Mouse (Mus musculus) kidney, postnatal 10 days (tissue): ENCODE results near the gene Prkg1.
A peak's percentile ranks its signal among the peaks of the same experiment; 100 is the strongest.
"Not testable (repeated sequence)": the region's sequence is repeated elsewhere in the genome, so short reads cannot be mapped to it uniquely, and the experiment has no call there.

Source experiments
- DNase-seq: peaks from one replicate; pipeline ENCODE4 v3.0.0; 2021; ENCODE audit warnings: mixed read lengths

Prkg1 gene

DNA sequence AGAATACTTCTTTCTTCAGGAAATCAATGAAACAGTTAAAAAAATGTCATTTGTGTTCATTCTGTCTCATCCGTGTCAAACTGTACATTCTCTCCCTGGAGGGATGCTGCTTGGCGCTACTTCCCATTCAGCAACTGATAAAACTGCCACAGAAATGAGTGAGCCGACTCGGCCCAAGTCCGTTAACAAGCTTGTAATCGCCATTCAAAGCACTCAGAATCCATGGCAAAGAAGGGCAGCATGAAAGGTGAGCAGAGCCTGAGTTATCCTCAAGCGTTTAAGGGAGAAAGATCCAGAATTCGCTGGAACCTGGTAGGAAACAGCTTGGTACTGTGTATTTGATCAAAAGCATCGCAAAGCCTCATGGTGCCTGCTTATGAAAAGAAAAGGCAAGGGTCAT is 339.6 kb downstream of the Prkg1 start:
- DNase-seq: no peak

DNA sequence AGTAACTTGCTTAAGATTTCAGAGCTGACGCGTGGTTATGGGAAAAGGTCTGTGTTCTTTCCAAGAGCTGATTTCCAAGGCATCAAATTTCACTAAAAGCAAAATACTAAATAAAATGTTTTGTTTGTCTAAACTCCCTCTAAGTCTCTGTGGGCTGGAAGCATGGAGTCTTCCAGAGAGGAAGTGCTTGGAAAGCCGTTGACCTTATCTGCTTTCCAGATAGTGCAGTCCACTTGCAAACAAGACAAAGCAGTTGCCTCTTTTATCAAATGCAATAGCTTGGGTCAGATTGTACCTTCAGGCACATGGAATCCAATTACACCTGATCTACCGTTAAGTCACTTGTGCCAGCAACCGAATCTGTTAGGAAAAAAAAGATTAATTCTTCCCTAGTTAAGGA is 340.5 kb downstream of the Prkg1 start:
- peak; percentile 9 for DNase-seq

DNA sequence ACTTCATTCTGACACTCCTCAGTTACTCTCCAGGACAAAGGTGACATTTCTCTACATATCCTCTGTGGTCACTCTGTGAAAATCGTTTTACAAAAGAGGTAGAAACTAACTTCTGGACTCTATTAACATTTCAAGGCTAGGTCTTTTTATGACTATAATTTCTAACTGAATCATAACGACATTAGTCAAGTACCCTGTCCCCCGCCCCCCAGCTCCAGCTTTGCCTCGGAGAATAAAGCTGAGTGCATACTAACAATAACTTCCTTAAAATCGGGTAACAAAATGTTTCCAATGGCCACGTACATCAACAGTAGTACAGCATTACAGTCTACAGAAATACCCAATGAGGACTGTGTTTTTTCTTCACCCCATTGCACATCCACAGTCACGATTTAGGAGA is 351.3 kb downstream of the Prkg1 start:
- no peak for DNase-seq

DNA sequence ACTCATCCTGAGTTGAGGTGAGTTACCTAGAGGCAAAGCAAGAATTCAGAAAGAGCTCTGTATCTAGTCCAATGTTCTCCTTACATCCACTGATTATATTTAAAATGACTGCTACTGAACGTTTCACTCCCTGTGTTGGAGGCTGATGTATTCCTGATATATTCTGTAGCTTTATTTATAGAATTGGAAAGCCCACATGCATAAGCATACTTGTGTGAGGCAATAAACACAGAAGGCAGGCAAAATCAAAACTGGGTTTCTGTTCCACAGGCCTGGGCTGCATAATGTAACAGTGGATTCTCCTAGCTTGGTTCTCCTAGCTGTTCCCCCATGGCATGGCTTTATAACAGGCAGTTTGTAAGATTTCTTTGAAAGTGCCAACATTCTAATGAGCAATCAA is 368.7 kb downstream of the Prkg1 start:
- no peak for DNase-seq

DNA sequence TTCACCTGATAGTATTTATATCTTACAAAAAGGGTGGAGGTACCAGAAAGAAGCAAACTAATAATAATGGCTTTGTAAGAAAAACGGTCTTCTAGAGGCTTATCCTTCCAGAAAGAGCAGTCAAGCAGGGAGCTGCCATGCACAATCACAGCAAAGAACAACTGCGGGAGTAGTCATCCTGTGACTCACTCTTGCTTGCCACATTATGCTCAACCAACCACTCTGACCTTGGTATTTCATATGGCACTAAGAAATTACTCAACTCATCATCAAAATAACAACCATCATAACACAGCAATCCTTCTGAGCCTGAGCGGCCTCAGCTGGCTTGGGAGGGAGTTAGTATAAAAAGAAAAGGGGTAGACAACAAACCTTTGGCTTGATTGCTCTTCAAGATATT is 379.5 kb downstream of the Prkg1 start:
- DNase-seq: no peak

DNA sequence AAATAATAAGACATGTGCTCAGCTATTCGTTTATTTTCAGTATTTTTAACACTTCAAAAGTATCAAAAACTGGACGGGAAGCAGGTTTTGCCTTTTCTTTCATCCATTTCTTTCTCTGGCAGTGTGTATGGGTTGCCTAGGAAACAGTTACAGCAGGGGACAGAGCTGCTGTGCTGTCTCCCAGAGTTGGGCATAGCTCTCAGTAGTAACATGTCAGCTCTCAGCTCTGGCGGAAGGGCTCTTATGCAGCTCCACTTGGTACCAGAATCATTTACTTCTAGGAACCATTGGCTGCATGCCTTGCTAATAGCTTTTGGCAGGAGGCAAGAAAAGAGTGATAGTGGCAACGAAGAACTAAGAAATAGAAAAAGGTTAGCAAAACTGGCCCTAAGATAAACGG is 381.0 kb downstream of the Prkg1 start:
- DNase-seq: no peak

DNA sequence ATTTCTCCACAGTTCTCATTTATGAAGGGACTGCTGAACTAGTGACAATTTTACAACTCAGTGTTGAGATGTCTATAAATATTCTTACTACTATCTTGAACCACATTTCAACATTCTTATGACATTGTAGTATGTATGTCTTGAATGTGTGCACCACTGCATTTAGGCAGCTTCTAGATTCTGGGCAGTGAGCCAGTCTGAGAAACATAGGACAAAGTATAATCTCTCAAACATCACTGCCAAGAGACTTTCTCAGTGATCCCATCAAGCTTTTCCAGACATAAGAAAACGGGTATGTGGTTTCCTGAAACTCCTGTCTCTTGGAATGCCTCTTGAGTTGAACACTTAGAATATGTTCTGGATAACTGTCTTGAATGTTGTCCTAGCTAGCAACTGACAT is 394.7 kb downstream of the Prkg1 start:
- DNase-seq: no peak

DNA sequence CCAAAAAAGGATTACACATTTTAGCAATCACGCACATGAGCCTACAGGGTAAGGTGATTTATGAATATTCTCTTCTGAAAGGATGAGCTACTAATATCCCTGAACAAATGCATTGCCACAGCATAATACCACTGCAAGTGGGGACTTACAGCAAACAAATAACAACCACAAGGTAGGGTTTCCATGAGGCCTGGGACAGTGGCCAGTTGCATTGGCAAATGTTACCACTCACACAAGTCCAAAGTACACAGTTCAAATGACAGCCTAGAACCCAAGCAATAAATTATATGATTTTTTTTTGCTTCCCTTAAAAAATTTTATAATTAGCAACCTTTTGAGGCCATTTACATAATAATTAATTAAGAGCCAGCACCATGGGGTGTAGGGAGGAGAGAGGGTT is 395.7 kb downstream of the Prkg1 start:
- DNase-seq: no peak

DNA sequence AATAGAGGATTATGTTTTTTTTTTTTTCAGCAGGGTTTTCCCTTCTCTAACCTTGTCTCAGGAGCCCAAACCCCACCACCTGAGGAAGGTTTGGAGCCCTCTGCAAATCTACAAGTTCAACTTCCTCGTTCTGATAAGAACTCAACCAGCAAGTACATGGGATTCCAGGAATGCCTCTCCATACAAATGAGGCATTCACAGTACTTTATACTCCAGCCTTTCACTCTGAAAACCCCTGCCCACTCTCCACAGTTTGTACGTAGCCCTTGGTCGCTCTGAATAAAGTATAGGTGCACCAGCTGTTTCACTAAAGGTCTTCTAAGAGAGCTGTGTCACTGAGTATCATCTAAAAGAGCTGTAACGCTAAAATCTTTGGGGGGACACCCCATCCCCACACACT is 402.8 kb downstream of the Prkg1 start:
- DNase-seq: no peak

DNA sequence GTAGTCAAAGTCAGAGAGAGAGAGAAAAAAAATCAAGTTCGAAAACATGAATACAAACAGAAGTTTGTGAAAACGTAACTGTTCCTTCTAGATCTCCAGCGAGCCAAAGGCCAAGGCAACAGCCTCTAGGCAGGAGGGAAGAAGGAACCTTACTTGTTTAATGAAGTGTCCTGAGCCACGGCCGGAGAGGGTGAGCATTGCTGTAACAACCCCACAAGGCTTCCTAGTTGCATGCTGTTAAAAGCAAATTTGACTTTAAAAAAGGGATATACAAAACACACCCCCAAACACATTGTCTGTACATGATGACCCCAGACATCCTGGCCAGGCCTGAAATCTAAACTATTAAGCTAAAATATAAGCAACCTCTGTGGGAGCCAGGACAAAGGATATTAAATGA is 403.3 kb downstream of the Prkg1 start:
- DNase-seq: no peak

DNA sequence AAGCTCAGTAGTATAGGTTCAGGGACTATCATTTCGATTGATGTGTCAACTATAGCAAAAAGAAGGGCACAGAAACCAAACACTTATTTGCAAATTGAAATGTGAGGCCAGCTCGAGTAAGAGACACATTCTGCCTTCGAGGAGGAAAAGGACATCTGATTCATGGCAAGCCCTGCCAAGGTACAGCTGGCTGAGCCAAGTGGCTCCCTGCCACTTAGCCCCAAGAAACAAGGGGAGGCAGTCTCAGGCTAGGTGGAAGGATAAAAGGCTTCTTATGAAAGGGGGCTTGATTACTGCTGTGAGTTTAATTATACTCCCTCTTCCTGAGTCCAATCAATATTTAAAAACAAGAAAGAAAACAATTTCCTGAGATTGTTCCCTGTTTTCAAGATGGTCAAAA is 403.7 kb downstream of the Prkg1 start:
- no peak for DNase-seq

DNA sequence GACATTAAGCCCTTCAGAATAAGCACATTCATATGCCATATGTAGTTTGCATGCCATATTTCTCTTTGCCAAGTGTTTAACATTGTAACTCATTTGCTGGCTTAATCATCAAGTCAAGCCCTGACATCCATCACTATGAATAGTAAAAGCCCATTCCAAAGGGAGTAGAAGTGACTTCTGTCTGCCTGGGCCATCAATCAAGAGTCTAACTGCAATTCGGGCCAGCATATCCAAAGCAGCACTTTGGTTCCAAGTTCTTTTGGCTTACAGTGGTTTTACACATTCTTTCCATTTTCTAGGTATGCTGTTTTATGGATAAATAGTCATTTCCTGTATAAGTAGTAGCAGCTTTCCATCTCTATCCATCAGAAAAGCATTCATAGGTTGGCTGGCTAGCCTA is 409.9 kb downstream of the Prkg1 start:
- no peak for DNase-seq

DNA sequence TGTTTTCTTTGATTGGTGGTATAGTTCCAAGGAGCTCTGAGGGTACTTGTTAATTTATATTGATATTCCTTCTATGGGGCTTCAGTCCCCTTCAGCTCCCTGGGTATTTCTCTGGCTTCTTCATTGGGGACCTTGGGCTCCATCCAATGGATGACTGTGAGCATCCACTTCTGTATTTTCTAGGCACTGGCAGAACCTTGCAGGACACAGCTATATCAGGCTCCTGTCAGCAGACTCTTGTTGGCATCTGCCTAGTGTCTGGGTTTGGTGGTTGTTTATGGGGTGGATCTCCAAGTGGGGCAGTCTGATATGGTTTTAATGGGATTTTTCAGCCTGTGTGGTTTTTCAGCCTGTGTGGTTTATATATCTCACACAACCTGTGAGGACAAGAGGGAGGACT is 412.0 kb downstream of the Prkg1 start:
- not testable (repeated sequence) for DNase-seq

DNA sequence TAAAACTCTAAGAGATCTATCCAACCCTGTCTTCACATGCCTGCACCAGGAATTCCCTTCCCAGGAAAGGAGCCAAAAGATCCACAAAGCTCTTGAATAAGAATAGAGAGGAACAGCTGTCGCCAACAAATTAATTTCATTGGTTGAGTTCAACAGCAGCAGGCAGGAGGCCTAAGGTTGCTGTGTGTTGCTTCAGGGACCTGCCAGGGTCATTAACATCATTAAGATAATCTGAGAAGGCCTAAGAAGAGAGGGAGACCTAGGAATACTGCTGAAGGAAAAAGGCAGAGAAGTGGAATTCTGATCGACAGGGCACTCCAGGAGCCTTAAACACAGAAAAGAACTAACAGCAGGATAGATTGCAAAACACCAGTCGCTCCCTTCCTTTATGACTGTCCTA is 413.0 kb downstream of the Prkg1 start:
- DNase-seq: no peak

DNA sequence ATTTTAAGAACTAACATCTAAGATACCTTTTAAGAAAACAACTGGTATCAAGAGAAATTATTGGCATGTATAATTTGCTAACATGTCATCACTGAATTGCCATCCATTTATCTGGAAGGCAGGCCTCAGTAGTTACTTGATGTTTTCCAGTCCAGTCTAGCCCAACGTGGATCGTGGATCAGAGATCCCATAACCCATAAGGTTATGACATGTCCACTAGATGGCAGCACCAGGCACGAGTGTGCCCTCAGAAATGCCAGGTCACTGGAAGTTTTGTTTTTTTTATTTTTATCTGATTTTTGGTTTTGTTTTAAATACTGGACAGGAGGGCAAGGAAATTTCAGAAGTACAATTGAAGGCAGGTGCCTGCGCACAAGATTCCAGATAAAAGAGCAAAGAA is 422.7 kb downstream of the Prkg1 start:
- DNase-seq: peak; percentile 78

DNA sequence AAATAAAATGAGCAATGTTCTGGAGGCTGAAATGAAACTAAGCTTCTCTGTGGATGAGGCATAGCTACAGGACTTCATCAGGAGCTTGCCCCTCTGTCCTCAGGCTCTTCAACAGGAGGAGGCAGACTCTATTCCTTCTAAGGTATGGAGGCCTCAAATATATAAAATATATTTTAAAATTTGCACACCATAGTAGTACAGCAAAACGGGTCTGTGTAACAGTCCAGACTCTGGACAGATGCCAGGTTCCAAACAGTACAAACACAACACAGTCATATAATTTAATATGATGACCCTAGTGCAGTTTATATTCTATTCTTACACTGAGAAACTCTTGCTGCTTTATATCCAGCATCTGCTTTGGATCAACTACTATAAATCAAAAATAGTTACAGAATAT is 423.9 kb downstream of the Prkg1 start:
- peak; percentile 44 for DNase-seq

DNA sequence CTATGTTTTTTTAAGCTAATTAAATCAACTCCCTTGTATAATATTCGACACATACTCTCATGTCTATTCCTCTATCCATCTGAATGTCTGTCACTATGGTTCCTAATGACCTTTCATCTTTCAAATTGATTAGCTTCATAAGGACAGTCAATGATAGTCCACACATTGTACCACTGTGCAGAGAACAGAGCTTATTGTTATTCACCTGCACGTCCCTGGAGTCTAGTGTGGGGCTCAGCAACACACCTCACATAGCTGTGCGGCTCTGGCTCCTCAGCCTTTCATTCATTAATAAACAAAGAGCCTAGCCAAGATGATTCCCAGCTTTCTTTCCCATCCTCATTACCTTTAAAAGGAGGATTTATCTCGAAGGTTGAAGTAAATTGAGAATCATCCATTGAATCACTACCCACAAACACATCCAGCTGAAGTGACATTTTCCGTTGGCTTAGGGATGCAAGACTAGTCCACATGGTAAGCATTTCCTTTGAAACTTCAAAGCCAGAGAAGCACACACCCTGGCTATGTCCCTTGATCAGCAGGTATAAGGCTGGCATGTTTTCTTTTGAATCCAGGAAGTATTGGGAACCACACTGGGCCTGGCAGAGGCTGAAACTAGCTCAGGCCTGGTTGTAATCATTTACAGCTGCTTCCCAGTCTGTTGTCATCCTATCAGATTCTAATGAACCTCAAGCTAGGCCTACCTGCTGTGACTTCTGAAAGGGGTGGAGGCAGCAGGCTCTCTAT is 426.3 kb downstream of the Prkg1 start:
- DNase-seq: no peak

DNA sequence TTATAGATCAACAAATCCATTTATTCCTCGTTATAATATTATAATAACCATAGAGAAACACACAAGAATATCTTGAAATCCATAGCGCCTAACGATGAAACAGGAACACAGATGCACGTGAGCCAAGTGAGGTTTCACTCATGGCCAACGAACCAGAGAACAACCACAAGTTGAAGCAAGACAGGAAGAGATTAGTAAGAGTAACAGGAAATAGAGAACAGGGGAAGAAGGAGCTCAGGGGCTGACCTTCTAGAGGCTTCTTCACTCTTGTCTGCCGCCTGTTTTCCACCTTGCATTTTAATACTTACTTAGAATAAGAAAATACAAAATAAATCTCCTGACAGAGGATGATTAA is 427.0 kb downstream of the Prkg1 start:
- DNase-seq: no peak

DNA sequence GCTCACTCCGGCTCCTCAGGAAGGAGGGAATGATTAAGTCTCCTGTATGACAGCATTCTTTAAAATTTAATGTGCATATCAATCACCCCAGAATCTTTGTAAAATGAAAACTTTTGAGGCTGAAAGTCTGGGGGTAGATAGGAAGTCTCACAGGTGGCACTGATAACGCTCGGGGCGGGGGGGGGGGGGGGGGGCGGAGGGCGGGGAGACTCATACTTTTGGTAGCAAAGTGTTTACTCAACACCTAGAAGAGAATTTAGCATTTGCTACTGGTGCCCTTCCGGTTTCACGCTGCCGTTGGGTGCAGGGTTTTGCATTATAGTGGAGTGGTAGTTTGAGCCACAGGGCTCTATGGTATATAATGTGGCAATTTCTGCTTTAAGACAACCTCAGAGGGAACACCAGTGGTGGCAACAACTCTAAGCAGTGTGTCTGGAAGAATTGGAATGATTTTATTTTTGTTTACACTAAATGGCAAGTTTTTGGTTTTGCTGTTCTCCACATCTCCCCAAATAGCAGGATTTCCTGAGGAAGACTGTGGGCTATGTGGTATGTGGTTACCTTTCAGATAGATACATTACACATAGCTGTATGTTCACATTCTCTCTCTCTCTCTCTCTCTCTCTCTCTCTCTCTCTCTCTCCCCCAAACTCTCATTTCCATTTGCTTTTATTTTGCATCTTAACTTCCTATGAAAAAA is 427.5 kb downstream of the Prkg1 start:
- no peak for DNase-seq

DNA sequence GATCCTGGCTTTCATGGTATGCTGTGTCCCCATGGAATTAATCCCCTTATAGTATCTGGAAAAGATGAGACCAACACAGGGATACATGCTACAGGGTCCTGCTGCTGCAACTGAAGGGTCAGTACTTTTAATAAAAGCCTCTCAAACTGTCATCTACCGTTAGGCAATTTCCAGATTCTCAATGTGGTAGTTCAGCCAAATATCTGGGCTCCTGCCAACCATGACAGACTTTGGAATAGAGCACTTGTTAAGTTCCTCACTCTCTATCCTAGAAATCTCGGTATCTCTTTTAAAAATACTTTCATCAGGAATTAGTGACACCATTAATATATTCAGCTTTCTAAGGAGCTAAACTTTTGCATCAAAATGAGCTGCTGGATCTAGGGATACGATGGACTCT is 428.5 kb downstream of the Prkg1 start:
- peak; percentile 30 for DNase-seq

DNA sequence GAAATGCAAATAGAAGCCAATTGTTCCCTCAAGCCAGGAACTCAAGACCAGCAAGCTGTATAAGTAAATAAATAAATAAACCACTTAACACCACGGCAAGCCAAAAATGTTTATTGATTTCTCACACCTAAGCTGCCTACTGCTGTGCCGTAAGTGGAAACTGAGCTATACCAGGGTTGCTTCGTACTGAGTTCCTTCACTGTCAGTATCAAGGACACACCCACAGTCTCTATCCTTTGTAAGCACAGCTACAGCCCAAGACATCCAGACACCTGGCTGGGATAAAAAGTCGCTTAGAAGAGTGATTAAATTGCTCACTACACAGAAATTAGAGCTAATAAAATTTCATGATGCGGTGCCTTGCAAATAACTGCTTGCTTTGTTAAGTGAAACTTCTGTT is 434.9 kb downstream of the Prkg1 start:
- DNase-seq: no peak

DNA sequence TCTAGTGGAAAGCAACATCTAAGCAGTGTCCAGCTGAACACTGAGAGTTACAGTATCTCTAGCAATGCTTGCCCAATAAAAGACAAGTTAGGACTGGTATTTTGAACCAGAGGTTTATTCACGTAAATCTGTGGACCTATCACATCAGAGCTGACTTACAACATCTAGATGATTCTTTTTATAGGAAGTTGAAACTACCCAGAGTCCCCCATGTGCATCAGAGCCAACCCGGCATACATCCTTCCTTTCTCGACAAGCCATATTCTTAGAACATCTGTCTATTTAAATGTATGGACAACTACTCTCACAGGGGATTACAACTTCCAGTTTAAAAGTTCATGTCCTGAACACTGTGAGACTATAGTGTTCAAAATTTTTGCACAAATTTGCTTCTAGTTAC is 460.1 kb downstream of the Prkg1 start:
- DNase-seq: no peak

DNA sequence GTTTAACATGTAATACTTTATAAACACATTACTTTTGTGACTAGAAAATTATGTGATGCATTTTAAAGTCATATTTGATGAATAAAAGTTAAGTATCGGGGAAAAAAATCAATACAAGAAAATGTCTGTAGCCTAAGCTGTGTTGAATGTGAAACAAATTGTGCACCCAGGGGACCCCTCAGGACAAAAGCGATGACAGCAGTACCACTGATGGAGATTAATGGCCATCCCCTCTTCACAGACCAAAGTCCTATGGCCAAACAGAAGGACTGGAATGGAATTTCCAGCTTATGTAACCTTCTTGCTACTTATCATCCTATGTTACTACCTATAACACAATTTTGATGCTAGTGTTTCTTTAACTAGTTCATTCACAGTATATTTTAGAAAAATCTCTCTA is 473.6 kb downstream of the Prkg1 start:
- DNase-seq: no peak

DNA sequence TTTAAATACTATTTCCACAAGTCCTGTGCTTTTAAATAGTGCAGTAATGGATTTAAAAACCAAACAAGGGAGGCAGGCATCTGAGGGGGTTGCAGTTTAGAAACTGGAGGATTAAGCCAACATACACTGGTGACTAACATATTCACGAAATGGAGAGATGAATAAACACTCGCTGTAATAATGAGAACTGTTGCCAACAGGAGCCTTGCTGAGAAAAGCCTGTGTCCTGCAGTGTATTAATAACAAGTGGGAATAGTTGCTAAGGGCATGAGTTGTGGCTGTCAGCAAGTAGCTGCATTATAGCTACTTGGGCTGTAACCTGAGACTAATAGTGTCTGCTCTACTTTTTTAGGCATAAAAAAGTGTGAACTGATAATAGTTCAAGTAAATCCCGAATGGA is 480.3 kb downstream of the Prkg1 start:
- no peak for DNase-seq

DNA sequence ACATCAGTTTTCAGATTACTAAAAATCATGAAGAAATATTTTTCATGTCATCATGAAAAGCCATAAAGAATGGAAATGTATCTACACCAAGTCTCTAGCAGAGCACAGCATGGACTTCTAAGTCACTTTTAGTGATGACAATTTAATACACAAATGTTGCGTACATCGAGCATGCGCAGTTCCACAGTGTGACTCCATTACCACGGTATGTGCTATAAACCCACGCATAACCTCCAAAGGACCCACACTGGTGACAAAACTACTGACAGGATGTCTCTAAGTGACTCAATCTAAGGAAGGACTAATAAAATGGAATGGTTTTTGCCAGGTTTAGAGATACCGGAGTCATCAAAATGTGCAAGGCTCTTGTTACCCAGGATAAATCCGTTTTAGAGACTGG is 480.7 kb downstream of the Prkg1 start:
- DNase-seq: no peak
